Mouse (Mus musculus) erythroid progenitor cell, adult 5-6 weeks (primary cell): Measurements from ENCODE around the gene Wwox. TPM values are rescaled to one million over a fixed set of nuclear protein-coding genes. Genes with fewer than 3 reads are reported as not detected.

ENCODE experiments used
- ATAC-seq: replicated peaks from 2 replicates; pipeline ENCODE4 v1.8.0; 2016; ENCODE audit warnings: moderate number of reproducible peaks, mild to moderate bottlenecking, moderate TSS enrichment, inconsistent platforms; ENCODE audit not compliant: poor library complexity, low FRiP score, severe bottlenecking
- total RNA-seq, 2 experiments: library from RNA; stranded (forward) in 1 of 2; stranded (reverse) in 1 of 2; fragments of 150-400 nt in 1 of 2; fragments of 186-747, 209-891 nt in 1 of 2; gene quantifications; 2 replicates each; pipeline versions ENCODE4 v1.2.3 to v1.2.4; 2015 to 2017; ENCODE audit warnings: low replicate concordance in 2 of 2

The Wwox gene
- total RNA-seq, 2 experiments from 2014 or later = 3.8 to 3.9 TPM

GRCm38 (mm10) chr8:114878449-114879276 lies 439.2 kb downstream of the Wwox start:
- ATAC-seq = peak; percentile 68

GRCm38 (mm10) chr8:114879277-114879568 lies 439.8 kb downstream of the Wwox start:
- ATAC-seq = no peak

DNA sequence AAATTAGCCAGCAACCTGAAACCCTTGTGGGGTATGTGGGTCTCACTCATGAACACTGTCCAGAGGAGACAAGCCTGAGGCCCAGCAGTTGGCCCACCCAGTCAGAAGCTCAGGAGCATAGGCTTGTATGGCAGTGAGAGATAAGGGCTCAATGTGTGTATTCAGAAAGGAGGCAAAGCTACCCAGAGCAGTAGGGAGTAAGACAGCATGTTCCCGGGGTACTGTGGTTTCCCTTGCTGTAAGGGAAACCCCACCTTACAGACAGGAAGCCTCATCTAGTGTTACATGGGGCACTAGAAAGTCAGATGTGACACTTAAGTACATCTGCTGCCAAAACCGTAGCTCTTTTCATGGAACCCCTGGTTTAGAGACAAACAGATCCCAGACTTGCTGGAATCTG lies 440.2 kb downstream of the Wwox start:
- ATAC-seq = peak; percentile 85

DNA sequence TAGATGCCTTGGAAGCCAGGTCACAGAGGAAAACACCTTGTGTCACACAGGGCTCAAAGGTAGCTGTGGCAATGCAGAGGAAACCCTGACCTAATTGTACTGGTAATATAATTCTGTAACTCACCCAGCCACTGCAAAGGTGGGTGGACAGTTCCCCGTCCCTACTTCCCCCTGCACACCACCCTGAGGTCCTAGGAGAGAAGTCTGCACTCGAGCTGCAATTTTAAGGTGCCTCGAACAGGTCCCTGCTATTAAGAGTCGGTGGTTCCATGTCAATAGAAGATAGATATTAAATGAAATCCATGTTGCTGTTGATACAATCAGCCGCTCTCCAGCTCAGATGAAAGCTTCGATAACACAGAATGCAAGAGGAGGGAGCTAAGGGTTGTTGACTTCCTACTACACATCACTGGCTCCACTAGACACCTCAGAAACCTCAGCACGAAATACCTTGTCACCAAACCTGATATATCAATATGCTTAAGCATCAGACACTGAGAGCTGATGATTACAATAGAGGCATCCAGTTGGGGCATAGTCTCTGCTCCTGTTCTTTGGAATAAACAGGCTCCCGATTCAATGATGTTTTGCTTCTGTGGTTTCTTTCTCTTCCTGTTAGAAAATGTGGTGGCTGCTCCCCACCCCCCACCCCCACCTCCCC lies 441.1 kb downstream of the Wwox start:
- no peak for ATAC-seq

- no peak for ATAC-seq
These were observed 442.5 kb downstream of the Wwox start for GRCm38 (mm10) chr8:114881891-114882401.

DNA sequence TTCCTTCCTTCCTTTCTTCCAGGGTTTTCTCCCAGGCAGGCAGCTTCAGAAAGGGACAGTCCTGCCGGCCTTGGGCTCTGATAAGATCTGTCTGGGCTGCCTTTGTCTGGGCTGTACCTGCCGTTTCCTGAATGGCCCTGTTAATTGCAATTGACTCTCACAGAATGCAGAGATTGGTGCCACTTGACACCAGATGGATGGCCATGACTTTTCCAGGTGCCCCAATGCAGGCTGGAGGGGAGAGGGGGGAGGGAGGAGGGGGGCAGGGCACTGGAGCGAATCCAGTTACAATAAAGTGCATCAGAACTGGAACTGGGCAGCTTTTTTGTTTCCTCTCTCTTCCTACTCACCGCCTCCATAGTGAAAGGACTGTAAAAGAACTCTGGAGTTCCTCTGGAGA lies 443.0 kb downstream of the Wwox start:
- ATAC-seq = no peak

DNA sequence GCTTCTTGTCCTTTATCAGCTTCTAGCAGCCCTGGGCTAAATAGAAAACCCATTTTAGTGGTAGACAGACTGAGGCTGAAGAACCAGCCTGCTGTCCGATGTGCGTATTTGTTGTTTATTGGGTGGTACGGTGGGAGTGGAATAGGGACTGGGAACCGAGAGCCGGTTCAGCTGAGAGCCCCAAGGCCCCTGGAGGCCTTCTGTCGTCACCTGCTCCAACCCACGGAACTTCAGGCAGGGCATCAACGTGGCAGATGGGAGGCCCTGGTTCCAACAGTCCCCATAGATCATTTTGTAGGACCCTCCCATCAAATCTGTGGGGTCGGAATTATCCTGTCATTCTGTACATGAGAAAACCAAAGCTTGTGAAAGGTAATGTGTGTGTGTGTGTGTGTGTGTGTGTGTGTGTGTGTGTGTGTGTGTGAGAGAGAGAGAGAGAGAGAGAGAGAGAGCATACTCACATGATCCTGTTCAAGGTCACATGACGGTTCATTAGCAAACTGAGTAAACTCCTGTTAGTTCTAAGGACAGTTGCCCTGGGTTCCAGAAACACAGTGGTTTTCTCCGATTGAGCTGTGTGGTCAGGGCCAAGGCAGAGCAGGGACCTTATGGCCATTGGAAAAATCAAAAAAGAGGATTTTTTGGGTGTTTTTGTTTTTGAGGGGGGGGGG lies 443.6 kb downstream of the Wwox start:
- ATAC-seq = no peak

- no peak for ATAC-seq
These were observed 444.5 kb downstream of the Wwox start for GRCm38 (mm10) chr8:114883967-114884366.

- no peak for ATAC-seq
These were observed 445.7 kb downstream of the Wwox start for GRCm38 (mm10) chr8:114885026-114885592.

DNA sequence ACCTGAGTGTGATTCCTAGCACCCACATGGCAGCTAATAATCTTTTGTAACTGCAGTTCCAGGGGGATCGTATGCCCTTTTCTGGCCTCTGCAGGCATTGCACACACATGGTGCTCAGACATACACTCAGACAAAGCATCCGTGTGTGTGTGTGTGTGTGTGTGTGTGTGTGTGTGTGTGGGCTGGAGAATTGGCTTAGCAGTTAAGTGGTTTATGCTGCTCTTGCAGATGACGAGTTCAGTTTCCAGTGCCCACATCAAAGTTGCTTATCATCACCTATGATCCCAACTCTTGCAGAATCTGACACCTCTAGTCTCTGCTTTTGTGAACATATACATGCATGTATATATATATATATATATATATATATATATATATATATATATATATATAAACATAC lies 448.9 kb downstream of the Wwox start:
- ATAC-seq = no peak

- ATAC-seq = no peak
These were observed 450.3 kb downstream of the Wwox start for GRCm38 (mm10) chr8:114889578-114890374.

- no peak for ATAC-seq
These were observed 451.0 kb downstream of the Wwox start for GRCm38 (mm10) chr8:114890478-114890877.

DNA sequence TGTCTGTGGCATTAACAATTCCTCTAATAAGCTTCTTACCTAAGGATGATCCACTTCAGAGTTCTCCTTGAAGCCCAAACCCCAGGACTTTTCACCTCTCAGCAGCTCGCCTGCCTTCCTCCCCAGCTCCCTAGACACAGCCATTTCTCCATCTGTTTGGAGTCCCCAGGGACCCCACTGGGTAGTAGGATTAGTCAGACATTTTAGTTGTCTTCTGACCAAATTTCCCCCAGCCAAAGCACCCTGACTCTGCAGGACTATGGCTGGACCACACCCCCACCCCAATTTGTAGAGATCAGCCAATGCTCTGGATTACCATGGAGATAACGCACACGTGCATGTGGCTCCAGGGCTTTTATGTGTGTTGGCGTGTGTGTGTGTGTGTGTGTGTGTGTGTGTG lies 451.8 kb downstream of the Wwox start:
- no peak for ATAC-seq

DNA sequence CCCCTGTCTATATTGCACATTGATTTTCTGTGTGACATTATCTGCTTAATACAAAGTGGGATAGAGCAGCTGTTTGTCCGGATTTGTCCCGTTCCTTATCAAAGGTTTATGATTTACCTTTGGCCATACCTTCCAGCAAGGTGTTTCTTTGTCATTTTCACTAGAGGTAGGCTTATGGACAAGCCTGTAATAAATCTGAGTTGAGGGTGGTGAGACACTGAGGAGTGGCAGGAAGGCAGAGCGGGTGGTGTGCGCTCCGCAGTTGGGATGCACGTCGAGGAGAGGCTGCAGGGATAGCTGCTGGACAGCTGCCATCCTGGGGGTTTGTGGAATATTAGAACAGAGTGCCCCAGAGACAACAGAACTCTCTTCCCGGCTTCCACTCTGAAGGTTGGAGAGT lies 458.0 kb downstream of the Wwox start:
- ATAC-seq = no peak

- no peak for ATAC-seq
These were observed 459.7 kb downstream of the Wwox start for GRCm38 (mm10) chr8:114899157-114899556.

- ATAC-seq = no peak
These were observed 463.1 kb downstream of the Wwox start for GRCm38 (mm10) chr8:114902584-114902983.

DNA sequence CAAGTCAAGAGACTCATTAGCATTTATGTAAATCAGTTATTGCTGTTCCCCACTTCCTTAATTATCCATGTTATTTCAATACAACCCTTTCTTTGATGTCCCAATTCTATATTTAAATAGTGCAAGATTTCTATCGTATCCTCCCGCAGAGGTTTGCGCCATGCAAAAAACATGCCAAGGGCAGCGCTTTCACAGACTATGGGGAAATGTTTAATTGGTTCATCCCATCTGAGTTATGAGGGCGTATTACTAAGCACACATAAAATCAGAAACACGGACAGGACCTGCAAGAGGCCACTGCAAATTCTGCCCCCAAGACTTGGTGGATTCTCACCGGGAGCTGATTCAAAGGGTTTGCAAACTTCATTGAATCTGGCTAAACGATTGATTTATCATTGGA lies 468.6 kb downstream of the Wwox start:
- ATAC-seq = no peak

- ATAC-seq = no peak
These were observed 469.1 kb downstream of the Wwox start for GRCm38 (mm10) chr8:114908589-114908988.

- ATAC-seq = no peak
These were observed 469.7 kb downstream of the Wwox start for GRCm38 (mm10) chr8:114909146-114909545.
